Mouse (Mus musculus): ENCODE measurements at regions not wholly inside any gene's neighbourhood (a gene's known extent, or its start where the extent isn't known, plus 50 kb on each side); places are given as distances from the start of the nearest gene placed in this dataset.

DNA sequence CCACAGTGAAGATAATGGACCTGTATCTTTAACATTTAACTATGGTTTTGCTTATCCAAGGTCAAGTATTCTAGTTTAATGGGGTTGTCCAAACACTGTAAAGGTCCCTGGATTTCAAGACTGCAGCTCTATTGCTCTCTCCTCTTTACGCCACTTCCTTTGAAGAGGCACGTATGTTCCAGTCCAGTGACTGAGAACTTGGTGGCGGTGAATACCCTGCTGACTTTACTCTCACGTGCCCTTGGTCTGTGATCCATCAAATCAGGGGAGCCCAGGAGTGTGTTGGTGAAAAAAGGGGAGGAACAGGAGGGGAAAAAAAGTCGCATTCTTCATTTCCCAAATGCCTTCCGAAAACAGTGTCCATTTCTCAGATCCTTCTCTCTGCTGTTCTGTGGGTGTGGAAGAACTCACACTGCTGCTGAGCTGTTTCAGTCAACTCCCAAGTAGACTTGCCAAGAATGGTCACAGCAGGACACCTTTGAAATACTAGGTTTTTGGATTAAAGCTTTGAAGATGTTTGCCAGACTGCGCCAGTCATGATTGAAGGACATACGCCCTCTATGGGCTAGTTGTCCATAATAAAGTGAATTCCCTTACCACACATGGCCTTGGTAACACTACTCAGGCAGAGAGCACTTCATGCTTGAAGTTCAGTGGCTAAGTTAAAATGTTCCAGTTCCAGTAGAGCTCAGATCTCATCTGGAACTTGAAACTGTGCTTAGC is 136.1 kb upstream of the Cdkn2b start:
- no peak for DNase-seq (ENCODE audit: low spot score in 2 of 2)

GRCm38 (mm10) chr4:89446156-89446716 is 135.4 kb upstream of the Cdkn2b start:
- no peak for DNase-seq (ENCODE audit: low spot score in 2 of 2)

DNA sequence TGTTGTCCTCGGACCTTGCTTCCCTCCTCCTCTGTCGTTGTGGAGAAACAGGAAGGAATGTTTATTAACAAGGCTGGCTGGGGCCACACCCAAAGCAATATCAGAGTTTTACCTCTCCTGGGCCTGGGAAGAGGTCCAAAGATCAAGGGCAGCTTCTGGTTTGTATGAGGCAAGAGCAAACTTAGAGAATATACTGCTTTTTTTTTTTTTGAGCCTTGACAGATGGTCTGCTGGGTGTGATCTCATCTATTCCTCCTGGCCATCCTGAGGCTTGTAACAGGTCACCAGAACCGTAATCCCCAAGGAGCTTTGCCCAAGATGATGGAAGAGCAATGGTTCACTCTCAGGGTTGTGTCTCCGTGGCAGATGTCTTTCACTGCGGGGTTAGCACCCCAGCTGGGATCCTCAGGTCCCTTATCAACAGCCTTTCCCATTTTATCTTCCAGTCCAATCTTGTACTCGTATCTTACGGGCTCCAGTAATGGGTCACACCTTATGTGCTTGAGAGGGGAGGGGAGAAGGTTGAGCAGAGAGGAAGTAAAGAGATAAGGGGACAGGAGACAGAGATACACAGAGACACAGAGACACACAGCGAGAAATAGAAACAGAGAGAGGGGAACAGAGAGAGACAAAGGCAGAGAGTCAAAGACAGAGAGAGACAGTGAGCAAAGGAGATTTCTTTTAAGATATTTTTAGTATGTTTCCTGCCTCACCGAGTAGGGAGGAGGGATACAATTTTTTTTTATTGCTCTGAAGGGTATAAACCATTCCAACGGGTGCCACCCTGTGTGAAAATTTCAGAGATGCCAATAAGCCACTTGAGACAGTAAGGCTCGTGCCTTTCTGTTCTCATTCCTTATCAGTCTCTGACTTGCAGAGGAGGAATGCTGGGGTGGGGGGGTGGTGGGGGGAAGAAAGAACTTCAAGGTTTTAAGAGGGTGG is 134.6 kb upstream of the Cdkn2b start:
- DNase-seq (ENCODE audit: low spot score in 2 of 2), result no peak

GRCm38 (mm10) chr4:89442526-89442925 is 131.7 kb upstream of the Cdkn2b start:
- DNase-seq (ENCODE audit: low spot score in 2 of 2), result no peak

- DNase-seq (ENCODE audit: low spot score in 2 of 2), result no peak
These were observed 130.0 kb upstream of the Cdkn2b start for GRCm38 (mm10) chr4:89440821-89441220.

DNA sequence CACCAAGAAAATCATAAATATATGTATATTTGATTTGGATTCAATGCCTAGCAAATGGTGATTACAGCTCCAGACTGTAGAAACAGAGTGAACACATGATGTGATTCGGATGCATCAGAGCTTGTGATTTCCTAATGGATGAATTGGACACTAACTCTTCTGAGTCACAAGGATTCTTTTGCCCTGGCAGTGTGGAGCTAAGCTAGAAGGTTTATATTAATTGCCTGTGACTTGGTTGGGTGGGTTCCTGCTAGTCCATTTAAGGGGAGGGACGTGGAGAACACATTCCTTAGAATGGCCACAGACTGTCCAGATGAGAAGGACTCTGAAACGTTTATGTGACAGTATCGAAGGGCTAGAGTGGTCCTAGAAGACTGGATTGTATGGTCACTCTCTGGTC is 129.5 kb upstream of the Cdkn2b start:
- DNase-seq (ENCODE audit: low spot score in 2 of 2), result no peak

DNA sequence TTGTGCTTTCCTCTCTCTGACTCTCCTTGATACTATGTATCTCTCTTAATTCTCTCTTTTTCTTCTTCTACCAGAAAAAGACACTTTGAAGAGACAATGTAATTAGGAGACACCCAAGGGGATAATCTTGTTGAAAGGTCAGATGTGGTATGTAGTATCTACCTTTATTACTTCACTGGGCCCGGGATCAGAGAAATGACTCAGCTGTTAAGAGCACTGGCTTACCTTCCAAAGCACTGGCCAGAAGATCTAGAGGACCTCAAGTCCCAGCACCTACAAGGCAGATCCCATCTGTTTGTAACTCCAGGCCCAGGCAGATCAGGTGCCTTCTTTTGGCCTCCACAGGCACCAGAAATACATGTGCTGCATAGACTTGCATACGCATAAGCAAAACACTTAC is 127.8 kb upstream of the Cdkn2b start:
- no peak for DNase-seq (ENCODE audit: low spot score in 2 of 2)

- DNase-seq (ENCODE audit: low spot score in 2 of 2), result no peak
These were observed 125.9 kb upstream of the Cdkn2b start for GRCm38 (mm10) chr4:89436764-89437163.

DNA sequence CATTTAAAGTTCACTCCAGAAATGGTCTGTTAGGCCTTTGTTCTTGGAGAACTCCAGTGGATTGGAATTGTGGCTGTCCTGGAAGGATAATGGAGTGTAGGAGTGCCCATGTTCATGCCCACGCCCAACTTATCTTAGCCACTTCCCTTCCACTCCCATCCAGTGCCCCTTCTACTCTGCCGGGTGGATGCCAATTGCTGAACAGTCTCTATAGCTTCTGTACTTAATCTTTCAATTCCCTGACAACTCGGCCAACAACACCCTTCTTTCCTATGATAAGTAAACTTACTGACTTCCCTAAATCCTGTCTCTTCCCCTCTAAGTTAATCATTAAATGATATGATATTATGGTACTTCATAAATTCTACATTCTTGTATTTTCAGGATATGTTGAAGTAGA is 123.3 kb upstream of the Cdkn2b start:
- no peak for DNase-seq (ENCODE audit: low spot score in 2 of 2)

DNA sequence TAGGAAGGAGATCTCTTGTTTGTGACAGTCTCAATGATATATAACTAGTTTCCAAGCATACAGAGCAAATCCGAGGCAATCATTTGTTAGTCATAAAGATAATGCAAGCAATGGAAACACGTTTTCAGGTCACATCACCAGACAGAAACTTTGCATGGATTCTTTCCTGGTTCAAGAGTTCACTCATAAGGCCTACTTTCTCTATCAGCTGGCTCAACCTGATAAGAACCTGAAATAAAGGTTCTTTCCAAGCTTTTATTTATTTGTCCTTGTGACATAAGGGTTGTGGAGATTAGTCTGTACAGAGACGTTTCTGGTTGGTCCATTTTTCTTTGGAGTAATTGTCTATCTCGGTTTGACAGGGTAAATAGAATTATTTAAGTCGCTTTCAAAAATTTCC is 122.7 kb upstream of the Cdkn2b start:
- DNase-seq (ENCODE audit: low spot score in 2 of 2), result no peak

DNA sequence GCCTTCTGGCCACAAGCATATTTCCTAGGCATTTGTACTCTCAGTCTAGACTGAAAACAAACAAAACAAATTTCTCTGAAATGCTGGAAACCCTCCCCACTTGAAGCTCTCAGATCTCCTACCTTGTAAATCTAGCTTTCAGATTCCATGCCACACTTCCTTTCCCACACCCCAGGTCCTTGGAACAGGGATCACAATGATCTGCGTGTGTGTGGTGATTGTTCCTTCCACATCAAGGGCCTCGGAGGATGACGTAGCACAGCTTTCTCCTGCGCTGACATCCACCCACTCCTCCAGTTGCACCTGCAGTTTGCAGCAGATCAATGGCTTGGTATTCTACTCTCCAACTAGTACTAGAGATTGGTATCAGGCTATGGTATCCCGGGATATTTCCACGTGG is 120.7 kb upstream of the Cdkn2b start:
- no peak for DNase-seq (ENCODE audit: low spot score in 2 of 2)

GRCm38 (mm10) chr4:89428465-89428864 is 117.6 kb upstream of the Cdkn2b start:
- no peak for DNase-seq (ENCODE audit: low spot score in 2 of 2)

GRCm38 (mm10) chr4:89427345-89428293 is 116.8 kb upstream of the Cdkn2b start:
- DNase-seq (ENCODE audit: low spot score in 2 of 2), result no peak

- DNase-seq (ENCODE audit: low spot score in 2 of 2), result no peak
These were observed 115.1 kb upstream of the Cdkn2b start for GRCm38 (mm10) chr4:89425916-89426315.

DNA sequence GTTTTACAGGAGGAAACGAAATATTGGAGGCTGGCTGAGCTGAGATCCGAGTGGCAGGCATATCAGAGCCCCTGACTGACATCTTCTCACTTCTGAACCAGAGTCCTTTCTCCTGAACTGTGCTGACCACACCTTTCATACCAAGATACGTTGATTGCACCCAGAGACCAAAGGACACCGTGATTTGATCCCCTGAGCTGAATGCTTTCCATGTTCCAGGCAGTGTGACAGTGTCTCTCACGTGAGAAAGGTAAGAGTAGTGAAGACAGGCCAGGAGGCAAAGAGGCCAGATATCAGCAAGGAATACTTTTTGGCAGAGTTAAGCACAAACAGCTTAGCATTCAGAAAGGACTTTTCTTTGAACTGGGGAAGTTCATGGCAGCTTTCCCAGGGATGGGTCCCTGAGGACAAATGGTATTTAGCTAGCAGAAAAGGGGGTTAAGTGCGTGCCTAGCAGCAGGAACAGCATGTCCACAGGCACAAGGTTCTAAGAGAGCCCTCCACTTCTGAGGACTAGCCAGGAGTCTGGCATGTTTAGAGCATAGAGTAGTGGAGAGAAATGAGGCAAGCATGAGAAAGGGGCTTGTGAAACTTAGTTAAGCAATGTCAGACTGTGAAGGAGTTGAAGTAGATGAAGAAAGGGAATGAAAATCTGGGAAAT is 111.0 kb upstream of the Cdkn2b start:
- no peak for DNase-seq (ENCODE audit: low spot score in 2 of 2)

DNA sequence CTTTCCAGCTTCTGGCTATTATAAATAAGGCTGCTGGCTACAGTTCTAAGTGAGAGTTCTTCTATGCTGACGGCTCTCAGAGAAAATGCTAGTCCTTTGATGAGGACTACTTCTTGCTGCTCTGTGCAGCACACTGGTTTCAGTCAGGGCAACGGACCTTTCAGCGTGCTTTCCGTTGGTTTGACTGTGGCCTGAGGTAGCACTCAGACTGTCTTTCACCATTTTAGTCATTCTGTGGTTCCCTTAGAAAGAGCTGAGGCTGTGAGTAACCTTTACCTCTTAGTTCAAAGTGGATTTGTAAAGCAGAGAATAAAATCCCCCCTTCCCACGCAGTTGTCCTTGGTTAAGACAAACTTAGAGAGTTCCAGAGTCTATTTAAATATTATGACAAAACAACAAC is 110.0 kb upstream of the Cdkn2b start:
- DNase-seq (ENCODE audit: low spot score in 2 of 2), result no peak

- no peak for DNase-seq (ENCODE audit: low spot score in 2 of 2)
These were observed 108.7 kb upstream of the Cdkn2b start for GRCm38 (mm10) chr4:89419507-89419906.

DNA sequence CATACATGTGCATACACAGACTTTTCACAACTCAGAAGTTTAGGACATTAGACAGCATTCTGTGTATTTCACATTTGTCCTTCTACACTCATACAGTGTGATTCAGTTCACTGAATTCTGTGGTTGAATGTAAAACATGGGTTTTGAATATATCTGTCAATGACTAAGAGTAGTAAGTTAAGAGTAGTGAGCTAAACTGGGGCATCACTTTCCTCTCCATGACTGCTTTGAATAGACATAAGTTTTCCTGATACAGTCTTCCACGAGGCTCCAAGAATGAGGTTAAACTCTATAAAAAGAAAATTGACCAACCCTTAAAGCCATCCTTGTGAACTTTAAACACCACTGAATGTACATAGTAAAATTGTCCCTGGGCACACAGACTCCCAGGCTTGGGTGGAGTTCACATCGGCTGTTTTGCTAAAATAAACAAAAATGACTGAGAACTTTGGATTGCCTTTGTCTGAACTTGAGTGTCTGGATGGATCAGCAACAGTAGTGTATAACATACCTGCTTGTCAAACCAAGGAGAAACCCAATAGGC is 94.9 kb upstream of the Cdkn2b start:
- no peak for DNase-seq (ENCODE audit: low spot score in 2 of 2)

- no peak for DNase-seq (ENCODE audit: low spot score in 2 of 2)
These were observed 92.3 kb upstream of the Cdkn2b start for GRCm38 (mm10) chr4:89403151-89403550.

- DNase-seq (ENCODE audit: low spot score in 2 of 2), result no peak
These were observed 91.5 kb upstream of the Cdkn2b start for GRCm38 (mm10) chr4:89402324-89402723.

GRCm38 (mm10) chr4:89401696-89402095 is 90.9 kb upstream of the Cdkn2b start:
- DNase-seq (ENCODE audit: low spot score in 2 of 2), result no peak

Measured in right cerebral cortex, postnatal 36 days (tissue).